Mouse (Mus musculus) embryonic stem cell, embryonic (primary cell): ENCODE data around the gene Rps7.

Experiments used
- CTCF ChIA-PET, 4 experiments: fragments of 300-600 bp in 2 of 4; fragments of 350-600 bp in 2 of 4; sonication (Branson Sonifier 250); formaldehyde crosslinking; loops; one replicate each; lab custom pipeline; 2022; ENCODE audit warnings: inconsistent platforms in 2 of 4; lab: Charles Lee
- POLR2A ChIA-PET, 4 experiments: fragments of 300-600 bp in 2 of 4; fragments of 350-600 bp in 2 of 4; sonication (Branson Sonifier 250); formaldehyde crosslinking; loops; one replicate each; lab custom pipeline; 2022; ENCODE audit warnings: antibody characterized with exemption in 4 of 4, inconsistent platforms in 1 of 4; lab: Charles Lee

Gene Rps7

DNA sequence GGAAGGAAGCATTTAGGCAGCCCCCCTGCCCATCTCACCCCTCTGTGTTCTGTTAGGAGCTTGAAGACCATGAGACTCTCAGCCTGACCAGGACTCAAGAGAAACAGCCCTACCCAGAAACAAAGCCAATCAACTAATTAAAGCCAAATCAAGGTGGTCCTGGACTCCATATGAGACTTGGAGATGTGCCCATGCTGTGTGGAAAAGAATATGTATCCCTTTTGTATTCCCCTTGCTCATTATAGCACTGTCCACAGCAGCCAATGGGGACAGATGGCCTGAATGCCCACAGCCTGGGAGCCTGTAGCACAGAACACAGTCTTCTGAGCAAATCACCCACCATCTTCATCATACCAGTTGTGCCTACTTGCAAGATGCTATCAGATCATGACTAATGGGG is 38.9 kb downstream of the Rps7 start:
- ChIA-PET POLR2A (interaction anchor here in 1 of 4 experiments (4.3 kb wide), 1 partner anchor 33 kb away, joined by 27 read pairs; no protein-coding TSS in a partner anchor), CTCF (no interaction called here)

DNA sequence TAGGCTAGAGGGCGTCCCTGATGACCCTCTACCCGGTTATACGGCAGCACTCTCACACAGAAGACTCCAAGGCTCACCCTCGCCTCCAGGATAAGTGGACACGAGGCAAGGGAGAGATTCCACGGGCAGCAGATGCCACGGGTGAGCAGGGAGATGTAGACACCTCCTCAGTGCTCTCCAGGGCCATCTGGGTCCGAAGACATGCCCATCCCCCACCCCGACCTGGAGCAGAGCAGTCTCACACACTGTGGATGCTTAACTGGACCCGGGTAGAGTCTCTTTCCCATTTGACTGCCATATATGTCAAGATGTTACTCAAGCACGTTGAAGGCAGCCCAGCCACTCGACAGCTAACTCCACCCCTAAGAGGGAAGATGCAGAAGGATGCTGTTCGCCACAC is 45.3 kb downstream of the Rps7 start:
- ChIA-PET POLR2A (interaction anchor here in 2 of 4 experiments (0.6 to 4.6 kb wide), 7 partner anchors 39 to 782 kb away, joined by 3 to 46 read pairs (median 5); partner anchors contain the start of genes Rps7 (in 2 of the 2), Rnaseh1 (in 1 of the 2) and Trappc12 (in 1 of the 2)), CTCF (interaction anchor here in 3 of 4 experiments (0.7 to 1.8 kb wide), 7 partner anchors 12 to 1289 kb away, joined by 3 to 6 read pairs (median 4); partner anchors contain the start of gene Colec11 (in 1 of the 3))

DNA sequence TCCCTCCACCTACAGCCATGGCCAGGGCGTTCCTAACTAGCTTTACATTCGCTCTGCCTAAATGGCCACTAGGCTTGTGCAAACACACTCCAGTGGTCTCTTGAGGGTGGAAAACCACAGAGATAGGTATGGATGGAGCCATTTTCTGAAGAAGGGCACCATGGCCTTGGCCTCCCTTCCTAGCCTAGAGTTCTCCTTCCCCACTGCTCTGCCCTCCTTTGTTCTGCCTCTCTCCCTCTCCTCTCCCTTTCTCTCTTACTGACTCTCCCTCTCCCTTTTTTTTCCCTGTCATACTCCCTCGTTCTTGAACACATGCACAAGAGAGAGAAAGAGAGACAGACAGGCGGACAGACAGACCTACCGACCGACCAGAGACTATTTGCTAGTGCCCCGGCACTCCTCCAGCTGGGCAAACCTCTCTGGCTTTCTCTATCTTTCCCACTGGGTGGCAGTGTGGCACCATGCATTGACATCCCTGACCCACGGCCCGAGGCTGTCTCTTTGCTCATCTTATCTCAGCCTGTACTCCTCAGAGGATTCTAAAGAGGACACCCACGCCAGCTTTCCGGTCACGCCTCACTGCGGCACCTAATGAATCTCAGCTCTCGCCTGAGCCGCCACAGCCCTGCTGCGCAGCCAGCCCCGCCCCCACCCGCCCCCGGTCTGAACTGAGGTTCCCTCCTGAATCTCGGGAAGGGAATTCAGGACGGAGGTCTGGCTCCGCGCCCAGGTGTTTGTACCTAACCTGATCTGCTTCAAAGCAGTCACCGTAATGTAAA is 46.5 kb downstream of the Rps7 start:
- CTCF ChIA-PET = interaction anchor here (0.5 to 1.8 kb wide), 45 partner anchors 9 to 1294 kb away, joined by 3 to 10 read pairs (median 4); partner anchors contain the start of genes Colec11 (in 1 of the 4), Eipr1 (in 1 of the 4) and Trappc12 (in 1 of the 4)
- POLR2A ChIA-PET = interaction anchor here in 3 of 4 experiments (0.6 to 4.6 kb wide), 14 partner anchors 26 to 1304 kb away, joined by 3 to 46 read pairs (median 4); partner anchors contain the start of genes Rps7 (in 3 of the 3), Adi1 (in 1 of the 3), Rnaseh1 (in 1 of the 3) and Trappc12 (in 1 of the 3)

DNA sequence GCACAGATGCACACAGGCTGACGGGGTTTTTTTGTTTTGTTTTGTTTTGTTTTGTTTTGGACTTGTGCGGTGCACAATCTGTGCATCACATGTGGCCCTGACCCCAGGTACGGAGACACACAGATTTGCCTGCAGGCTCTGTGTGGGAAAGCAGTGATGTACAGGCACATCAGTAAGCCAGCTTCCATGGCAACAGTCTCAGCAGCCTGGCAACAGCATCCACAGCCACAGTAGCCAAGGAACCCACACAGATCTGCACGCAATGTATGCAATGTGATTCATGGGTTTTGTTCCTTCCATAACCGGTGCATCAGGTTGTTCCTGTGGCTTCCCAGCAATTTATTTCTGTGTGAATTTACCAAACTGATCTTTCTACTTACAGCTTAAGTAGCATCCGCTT is 47.8 kb downstream of the Rps7 start:
- ChIA-PET POLR2A (interaction anchor here in 1 of 4 experiments (0.9 to 4.6 kb wide), 2 partner anchors 41 to 162 kb away, joined by 3 to 46 read pairs; partner anchors contain the start of gene Trappc12), CTCF (no interaction called here)

DNA sequence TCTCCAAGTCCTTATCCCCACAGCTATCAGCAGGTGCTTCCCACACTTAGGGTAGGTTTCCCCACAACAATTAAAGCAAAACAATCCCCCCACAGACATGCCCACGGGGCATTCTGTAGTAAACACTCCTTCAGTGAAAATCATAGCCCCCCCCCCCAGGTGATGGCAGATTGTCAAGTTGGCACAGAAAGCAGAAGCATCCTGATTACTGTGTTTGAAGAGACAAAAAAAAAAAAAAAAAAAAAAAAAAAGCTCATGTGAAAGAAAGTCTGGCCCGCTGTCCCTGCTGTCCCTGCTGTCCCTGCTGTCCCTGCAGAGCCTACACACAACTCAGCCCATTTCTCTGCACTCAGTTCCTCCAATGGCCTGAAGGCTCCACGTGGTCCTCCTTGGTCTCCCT is 51.7 kb downstream of the Rps7 start:
- POLR2A ChIA-PET = interaction anchor here in 2 of 4 experiments (0.7 to 2.0 kb wide), 4 partner anchors 9 to 52 kb away, joined by 3 to 6 read pairs (median 4); partner anchors contain the start of gene Rps7 (in 1 of the 2)
- CTCF ChIA-PET = interaction anchor here in 1 of 4 experiments (0.5 to 0.6 kb wide), 3 partner anchors 165 to 388 kb away, joined by 3 to 5 read pairs (median 4); no protein-coding TSS in a partner anchor

DNA sequence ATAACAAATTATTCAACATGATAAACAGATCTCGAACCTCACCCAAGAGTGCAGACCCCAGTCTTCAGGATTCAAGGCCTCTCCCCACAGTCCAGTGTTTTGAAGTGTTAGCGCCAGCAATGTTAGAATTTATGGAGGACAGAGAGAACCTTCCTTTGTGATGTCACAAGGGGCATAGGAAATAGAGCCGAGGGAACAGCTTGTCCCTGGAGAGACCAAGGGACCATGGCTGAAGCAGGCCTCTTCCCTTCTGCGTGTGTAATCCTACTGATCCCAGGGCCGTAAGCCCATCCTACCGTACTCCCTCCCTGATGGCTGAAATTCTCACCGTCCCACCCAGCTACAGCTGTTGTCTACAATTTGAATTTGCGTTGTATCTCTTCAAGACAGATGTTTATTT is 53.3 kb downstream of the Rps7 start, which contains the start of gene Allc:
Gene Allc (minus strand): TSS at position 101 of the 400 bp plus-strand sequence.
- ChIA-PET POLR2A (interaction anchor here in 1 of 4 experiments (0.6 to 1.3 kb wide), 2 partner anchors 50 to 1027 kb away, joined by 3 to 5 read pairs; no protein-coding TSS in a partner anchor), CTCF (no interaction called here)
